Mouse (Mus musculus): ENCODE data around the gene Prcd.

The Prcd gene

DNA sequence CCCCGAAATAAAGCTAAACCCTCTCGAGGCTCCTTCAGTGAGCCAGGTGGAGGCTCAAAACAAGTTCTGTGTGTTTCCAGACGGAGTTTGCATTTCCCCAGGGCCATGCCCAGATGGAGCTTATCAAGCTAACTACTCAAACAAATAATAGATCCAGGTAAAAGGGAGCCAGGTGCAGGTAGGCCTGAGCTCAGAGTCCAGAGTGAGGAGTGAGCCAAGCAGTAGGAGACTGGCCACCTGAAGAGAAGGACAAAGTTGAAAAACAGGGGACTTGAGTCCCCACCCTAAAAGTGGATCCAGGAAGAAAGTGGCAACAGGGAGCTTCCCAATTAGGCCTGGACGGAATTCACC is 40.5 kb downstream of the Prcd start:
- no peak for DNase-seq (ENCODE audit: low spot score)

DNA sequence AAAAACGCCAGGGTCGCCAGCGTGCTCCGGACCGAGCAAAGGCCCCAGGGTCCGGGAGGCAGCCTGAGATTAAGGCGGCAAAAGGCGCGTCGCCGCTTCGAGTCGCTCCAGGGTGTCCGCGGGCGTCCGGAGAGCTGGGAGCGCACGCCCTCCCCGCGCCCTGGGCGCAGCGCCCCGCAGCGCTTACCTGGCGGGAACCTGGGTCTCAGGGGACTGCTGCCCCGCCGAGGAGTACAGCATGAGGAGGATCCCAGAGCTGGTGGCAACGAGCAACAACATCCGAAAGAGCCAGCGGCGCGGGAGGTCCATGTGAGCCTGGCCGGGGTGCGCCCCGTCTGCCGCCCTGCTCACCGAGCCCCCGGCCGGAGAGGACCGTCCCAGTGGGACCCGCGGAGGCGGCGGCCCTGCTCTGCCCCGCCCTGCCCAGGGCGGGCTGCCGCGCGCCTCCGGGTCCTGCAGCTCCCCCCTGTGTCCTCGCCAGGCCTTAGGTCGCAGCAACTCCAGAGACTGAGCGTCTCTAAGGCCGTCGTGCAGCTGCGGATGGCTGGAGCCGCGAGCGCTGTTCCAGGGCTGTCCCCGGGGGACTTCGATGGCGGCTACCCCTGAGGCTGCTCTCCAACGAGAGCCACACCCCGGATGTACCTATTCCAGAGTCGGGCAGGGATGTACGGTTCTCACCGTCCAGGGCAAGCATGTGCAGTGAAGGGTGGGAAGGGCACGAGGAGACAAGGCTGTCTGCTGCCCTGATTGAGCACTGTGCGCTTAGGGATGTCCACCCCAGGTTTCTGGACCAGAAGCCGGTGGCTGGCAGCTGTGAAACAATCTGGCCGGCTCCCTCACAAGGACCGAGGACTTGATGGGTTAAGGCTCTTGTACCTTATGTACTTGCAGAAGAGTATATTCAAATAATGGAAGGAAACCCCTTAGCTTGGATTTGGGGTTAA is 41.2 kb downstream of the Prcd start:
- DNase-seq (ENCODE audit: low spot score) = no peak

DNA sequence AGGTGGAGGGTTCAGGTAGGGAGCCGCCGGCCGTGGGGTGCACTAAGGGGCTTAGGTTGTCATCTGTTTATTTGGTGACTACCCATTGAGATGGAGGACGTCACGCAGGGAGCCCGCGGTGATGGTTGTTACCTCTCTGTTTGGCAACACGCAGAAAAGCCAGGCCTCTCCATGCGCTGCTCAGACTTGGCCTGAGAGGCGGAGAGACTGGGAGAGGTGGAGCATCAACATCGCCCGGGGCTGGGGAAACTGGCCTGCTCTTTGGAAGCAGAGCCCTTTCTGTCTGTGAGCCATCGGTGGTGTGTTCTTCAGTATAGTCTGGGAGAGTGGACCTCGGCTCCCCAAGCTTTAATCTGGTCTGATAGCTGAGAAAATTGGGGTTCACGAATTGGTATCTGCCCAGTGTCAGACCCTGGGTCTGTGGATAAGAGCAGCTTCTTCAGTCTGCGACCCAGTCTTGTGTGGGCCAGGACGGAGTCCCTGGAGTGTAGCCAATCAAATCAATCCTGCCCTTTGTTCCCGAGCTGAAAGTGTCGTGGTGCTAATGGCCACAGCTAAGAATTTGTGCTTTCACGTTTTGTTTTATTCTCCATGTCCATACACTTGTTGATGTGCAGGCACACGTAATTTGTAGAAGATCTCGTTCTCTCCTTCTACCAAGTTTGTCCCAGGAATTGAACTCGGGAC is 42.0 kb downstream of the Prcd start:
- DNase-seq (ENCODE audit: low spot score) = no peak

DNA sequence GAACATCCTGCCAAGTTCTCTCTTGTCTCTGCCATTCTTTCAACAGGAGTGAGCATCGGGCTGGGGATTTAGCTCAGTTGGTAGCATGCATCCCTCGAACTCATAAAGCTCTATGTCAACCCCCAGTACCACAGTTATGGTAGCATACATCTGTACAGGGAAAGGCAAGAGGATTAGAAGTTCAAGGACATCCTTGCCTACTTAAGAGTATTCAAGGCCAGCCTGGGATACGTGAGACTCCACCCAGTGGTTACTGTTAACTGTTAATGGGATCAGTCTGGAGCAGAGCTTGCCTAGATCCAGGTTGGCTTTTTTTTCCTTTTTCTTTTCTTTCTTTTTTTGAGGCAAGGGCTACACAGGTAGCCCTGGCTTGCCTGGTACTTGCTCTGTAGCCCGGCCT is 43.1 kb downstream of the Prcd start:
- DNase-seq (ENCODE audit: low spot score) = no peak

DNA sequence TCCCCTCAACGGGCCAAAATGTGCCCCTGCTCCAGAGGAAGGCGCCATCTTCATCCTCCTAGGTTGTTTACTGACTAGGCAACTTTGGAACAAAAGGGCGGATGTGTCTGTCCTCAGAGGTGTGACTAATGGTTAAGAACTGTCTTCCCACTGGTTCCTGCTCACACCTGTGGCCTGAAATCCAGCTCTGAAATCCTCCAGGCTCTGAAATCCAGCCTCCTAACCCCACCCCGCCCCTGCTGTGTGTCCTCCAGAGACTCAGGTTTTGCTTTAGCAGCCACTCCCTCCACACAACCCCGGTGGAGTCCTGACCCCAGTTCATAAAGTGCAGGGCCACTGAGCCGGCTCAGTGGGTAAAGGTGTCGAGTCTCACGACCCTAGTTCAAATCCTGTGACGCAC is 44.2 kb downstream of the Prcd start:
- no peak for DNase-seq (ENCODE audit: low spot score)

DNA sequence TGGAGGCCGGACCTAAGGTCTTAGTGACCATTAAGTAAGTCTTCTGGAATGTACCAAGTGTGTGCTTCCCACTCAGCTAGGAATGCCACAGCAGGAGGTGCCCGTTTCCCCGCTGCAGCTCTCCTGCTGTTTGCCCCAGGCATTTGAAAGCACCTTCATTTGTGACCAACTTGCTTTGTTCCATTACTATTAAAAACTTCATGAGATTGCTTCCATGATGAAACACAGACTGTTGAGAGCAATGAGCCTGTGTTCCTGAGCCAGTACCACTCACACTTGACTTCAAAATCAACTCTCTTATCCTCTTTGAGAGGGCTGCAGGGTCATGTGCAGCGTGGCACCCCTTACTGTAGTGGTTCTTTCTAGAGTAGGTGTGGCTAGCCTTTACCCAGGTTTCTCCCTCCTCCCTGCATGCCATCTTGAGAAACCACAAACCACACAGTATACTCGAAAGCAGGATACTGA is 48.1 kb downstream of the Prcd start:
- DNase-seq (ENCODE audit: low spot score) = no peak

DNA sequence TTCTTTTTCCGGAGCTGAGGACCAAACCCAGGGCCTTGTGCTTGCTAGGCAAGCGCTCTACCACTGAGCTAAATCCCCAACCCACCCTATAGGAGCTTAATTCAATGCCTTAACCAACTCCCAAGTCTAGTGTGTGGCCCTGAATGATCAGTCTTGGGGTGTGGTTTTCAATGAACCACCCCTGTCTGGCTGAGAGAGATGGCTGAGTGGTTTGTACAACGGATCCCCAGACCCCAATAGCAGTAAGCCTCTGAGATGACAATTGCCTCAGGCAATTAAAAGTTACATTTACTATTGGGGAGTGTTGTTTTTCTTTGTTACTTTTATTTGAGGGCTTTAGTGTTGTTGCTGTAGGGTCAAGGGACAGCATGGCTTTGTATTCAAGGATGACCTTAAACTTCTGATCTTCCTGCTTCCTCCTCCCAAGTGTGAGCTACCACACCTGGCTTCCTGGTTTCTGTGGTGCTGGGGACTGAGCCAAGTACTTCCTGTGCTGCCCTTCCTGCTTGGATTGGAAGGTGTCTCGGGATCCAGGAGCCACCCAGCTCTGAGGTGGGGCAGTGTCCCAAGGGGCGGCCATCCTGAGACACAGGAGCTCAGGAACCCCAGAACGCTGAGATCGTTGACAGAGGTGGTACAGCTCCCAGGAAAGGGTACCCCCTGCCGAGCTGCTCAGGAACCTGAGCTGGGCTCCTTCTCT is 51.2 kb downstream of the Prcd start:
- no peak for DNase-seq (ENCODE audit: low spot score)

DNA sequence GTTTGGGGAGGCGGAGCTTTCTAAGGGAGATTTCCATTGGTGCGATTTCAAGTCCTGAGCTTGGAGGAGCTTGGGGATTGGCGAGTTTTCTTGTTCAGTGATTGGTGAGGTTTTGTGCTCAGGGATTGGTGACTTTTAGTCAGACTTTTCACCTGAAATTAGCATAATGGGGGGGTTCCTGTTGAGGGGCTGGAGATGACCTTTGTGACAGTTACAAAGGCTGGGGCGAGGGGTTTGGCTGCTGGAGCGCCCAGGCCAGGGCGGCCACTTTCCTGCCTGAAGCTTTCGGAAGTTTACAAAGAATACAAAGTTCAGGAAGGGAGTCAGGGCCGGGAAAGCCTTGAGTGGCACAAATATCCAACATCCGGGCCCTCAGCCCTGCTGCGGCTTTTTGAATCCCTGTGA is 51.9 kb downstream of the Prcd start:
- no peak for DNase-seq (ENCODE audit: low spot score)

DNA sequence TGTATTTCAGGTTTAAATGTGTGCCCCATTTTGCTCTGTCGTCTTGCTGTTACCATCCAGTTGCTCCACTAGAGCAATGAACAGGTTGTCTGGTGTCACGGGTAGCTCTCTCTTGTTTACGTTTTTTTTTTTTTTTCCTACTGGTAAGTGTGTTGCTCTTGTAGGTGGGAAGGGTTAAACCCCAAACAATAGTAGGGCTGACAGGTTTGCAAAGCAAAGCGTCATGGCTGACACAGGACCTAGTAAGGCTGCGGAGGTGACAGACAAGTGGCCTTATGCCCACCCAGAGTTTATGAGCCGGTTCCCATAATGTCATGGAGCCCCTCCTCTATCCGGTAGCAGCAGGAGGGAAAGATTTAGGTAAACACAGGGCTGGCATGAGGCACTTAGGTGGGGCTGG is 53.0 kb downstream of the Prcd start:
- no peak for DNase-seq (ENCODE audit: low spot score)

DNA sequence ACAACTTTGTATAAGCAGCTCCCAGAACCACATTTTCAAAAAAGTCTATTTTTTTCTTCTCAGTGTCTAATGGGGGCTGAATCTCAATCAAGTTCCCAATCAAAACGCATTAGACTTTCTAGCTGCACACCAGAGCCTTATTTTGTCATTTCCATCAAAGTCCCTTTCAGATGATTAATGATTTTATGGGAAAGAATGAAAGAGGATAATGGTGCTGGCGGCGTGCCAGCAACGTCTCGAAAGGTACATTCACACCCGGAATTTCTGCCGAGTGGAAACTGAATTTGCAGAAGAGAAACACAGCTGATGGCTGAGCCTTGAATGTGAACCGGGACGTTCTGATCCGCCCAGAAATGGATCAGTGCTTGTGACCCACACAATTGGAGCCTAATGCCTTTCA is 56.8 kb downstream of the Prcd start:
- no peak for DNase-seq (ENCODE audit: low spot score)

DNA sequence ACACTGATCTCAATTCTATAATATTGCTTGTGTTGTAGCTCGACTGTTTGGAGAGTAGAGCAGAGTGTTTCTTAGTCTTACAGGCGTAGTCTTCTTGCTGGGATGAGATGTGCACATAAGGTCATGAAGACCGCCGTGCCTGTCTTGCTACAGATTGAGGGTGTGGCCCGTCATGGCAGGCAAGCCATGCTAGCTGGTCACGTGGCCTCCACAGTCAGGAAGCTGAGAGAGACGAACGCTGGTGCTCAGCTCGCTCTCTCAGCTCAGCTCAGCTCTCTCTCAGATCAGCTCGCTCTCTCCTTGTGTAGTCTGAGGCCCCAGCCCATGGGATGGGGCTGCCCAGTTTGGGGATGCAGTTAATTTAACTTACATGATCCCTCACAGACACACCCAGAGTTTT is 57.5 kb downstream of the Prcd start:
- no peak for DNase-seq (ENCODE audit: low spot score)

DNA sequence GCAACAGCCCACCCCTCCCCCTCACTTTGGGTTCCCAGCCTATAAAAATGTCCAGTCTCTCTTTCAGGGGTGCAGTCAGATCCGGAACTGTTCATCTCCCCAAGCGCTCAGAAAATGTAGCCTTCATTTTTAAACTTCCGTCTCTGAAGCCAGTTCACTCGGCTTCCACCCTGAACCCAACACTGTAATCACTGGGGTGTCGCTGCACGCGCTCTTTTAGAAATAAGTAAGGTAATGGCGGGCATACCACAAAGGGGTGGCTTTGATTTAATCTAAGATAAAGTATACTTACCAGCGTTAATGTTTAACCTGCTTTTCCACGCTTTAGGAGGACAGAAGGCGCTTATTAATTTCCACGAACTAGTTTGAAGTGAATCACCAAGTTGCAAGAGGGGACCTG is 60.7 kb downstream of the Prcd start:
- DNase-seq (ENCODE audit: low spot score) = no peak
